Mouse (Mus musculus): ENCODE data around the gene Gm13723.

Gm13723 gene

DNA sequence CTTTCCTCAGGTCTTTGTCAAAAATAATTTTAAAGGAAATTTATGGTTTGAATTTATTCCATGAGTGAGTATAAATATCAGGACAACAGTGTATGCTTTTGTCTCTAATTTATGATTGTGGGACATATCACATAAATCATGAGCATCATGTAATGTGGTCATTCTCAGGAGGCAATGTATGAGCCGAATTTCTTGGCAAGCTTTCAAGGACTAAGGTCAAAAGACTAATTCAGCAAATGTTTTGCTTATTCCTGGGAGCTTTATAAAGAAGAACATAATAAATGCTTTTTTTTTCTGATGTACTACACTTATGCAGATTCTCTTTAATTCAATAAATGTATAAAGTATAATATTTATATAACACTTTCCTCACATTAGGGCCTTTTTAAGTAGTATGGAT, at the start of gene Gm13723:
TSS of gene Gm13723 (minus strand) at position 101 of the 400 bp plus-strand sequence.
- TF ChIP-seq GATA4 (IDR thresholded peaks at IDR 0.05; ENCODE audit: insufficient replicate concordance, low read length) = no peak

DNA sequence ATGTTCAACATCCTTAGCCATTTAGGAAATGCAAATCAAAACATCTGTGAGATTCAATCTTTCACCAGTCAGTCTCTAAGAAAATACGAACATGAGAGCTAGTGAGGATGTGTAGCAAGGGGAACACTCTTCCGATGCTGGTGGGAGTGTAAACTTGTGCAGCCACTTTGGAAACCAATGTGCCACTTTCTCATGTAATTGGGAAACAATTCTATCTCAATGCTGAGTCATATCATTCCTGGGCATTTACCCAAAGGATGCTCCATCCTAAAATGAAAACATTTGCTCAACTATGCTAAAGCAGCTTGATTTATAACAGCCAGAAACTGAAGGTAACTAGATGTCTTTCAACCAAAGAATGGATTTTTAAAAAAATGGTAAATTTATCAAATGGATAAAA, 31.0 kb upstream of the Gm13723 start:
- TF ChIP-seq GATA4 (IDR thresholded peaks at IDR 0.05; ENCODE audit: insufficient replicate concordance, low read length) = no peak

DNA sequence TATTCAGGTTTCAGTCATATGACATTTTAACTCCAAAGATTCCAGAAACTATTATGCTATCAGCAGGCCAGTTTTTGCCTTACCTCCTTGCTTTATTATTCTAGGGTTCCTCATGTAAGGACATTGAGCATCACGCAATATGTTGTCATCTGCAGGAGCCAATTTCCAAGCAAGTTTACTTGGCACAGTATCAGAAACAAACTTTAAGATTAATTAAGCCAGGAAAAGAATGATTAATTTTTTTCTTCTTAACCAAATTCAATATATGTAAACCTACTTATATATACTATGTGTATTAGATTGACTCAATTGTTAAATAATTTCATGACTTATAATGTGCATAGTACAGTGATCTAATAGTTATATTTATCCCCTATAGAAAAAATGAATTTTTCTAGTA, 17.5 kb upstream of the Gm13723 start, which contains the start of gene Olfr1097:
TSS of gene Olfr1097 (minus strand) at position 101 of the 400 bp plus-strand sequence.
- no peak for TF ChIP-seq GATA4 (IDR thresholded peaks at IDR 0.05; ENCODE audit: insufficient replicate concordance, low read length)

DNA sequence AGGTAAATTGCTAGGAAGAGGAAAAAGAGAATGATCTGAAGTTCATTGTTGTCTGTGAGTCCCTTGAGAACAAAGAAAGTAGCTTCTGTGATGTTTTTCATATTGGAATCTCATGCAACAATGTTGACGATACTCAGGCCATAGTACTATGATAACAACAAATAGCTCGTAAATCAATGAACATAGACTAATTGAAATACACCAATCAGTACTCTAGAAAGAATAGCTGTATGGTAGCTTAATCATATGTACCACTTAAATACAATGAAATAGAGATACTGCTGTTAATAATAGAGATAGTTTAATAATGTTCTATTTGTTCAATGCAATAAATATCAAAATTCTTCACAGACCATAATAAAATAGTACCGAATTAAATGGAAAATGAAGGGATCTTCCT, 23.0 kb downstream of the Gm13723 start, which contains the start of gene Olfr1095:
TSS of gene Olfr1095 (minus strand) at position 101 of the 400 bp plus-strand sequence.
- TF ChIP-seq GATA4 (IDR thresholded peaks at IDR 0.05; ENCODE audit: insufficient replicate concordance, low read length) = no peak

DNA sequence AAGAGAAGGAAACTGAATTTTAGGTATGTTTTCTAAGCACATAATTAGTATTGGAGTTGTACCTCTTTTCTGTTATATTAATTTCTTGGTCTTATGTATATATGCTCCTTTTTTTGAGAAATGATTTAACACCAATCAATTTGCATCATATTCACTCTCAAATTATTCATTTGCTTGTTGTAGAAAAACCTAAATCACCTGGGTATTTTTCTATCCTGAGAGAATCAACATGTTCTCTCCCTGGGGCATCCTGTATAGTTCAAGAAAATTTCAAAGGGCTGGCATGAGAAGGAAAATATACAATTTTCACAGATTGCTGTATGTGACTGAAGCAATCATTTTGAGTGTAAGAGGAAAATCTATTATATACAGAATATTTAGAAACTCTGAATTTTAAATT, 50.2 kb downstream of the Gm13723 start, which contains the start of gene Olfr1094:
TSS of gene Olfr1094 (plus strand) at position 301 of the 400 bp plus-strand sequence.
- no peak for TF ChIP-seq GATA4 (IDR thresholded peaks at IDR 0.05; ENCODE audit: insufficient replicate concordance, low read length)
